Mouse (Mus musculus) kidney, embryonic 16.5 days (tissue): ENCODE data around the gene Mrtfa. TPM values are rescaled to one million over a fixed set of nuclear protein-coding genes. Genes with fewer than 3 reads are reported as not detected.

Source experiments
- ATAC-seq: fragments of 200-750 bp; cut with Nextera tagmentation; 2 replicates; pipeline ENCODE4 v1.8.0; 2017; ENCODE audit warnings: moderate TSS enrichment; ENCODE audit not compliant: low FRiP score, low TSS enrichment
- H3K27ac ChIP-seq: fragments of 300-500 bp; sonication (generic); 2 replicates; pipeline ENCODE4 v1.5.1; 2014; ENCODE audit warnings: low read length
- H3K27me3 ChIP-seq: fragments of 300-500 bp; sonication (generic); 2 replicates; pipeline ENCODE4 v1.6.1; 2014; ENCODE audit warnings: low read length, control low read depth, mixed read lengths; ENCODE audit not compliant: insufficient read depth
- H3K36me3 ChIP-seq: fragments of 300-500 bp; sonication (generic); 2 replicates; pipeline ENCODE4 v1.6.1; 2014; ENCODE audit warnings: low read length, control low read depth, mixed read lengths; ENCODE audit not compliant: insufficient read depth
- H3K4me1 ChIP-seq: fragments of 300-500 bp; sonication (generic); 2 replicates; pipeline ENCODE4 v1.6.1; 2014; ENCODE audit warnings: low read length, control low read depth, mixed read lengths; ENCODE audit not compliant: insufficient read depth
- H3K4me2 ChIP-seq: fragments of 300-500 bp; sonication (generic); replicated peaks from 2 replicates; pipeline ENCODE4 v1.6.1; 2014; ENCODE audit warnings: low read depth, low read length
- H3K4me3 ChIP-seq: fragments of 300-500 bp; sonication (generic); 2 replicates; pipeline ENCODE4 v1.5.1; 2014; ENCODE audit warnings: mild to moderate bottlenecking, low read length
- H3K9ac ChIP-seq: fragments of 300-500 bp; sonication (generic); replicated peaks from 2 replicates; pipeline ENCODE4 v1.6.1; 2014; ENCODE audit warnings: low read length
- H3K9me3 ChIP-seq: fragments of 300-500 bp; sonication (generic); 2 replicates; pipeline ENCODE4 v1.6.1; 2016; ENCODE audit warnings: low read length, control low read depth
- WGBS: fragments of 180-500 bp; shearing (Covaris S2); extraction: QIAGEN DNeasy Blood & Tissue Kit; methylation state at CpG from one replicate; pipeline ENCODE4 v1.1.7; 2014; 5-methylcytosine and 5-hydroxymethylcytosine counted together
- polyA plus RNA-seq: library from polyadenylated mRNA; unstranded; fragments of >200 nt; fragmentation: Nextera tagmentation; extraction: Ambion mirVana; gene quantifications from 2 replicates; pipeline ENCODE4 v1.2.1, GENCODE M21; 2015

Mrtfa gene
- polyA plus RNA-seq, 1 experiment from 2014 or later, result 22.6 TPM

DNA sequence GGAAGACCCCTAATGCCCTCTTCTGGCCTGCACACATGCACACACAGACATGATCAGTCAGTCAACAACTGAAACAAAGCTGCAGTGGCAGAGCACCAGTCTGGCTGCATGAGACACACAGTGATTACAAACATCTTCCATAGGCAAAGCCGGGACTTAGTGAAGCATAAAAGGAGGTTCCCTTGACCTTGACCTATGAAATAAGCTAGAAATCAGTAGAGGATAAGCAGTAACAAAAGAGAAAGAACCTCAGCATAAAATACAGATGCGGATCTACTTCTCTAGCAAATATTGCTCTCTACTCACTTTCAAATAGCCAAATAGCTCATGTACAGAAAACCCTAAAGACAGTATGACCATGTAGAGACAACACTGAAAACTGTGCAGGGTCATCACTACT is 68.5 kb downstream of the Mrtfa start:
- Histone ChIP-seq H3K4me2 (no peak overlapping the region), H3K4me3 (no peak overlapping the region), H3K9ac (no peak overlapping the region), H3K27me3 (no peaks in the 10 kb centered on the region), H3K27ac (no peak overlapping the region), H3K36me3 (no peaks in the 10 kb centered on the region), H3K4me1 (peaks cover 15% of the 10 kb centered on the region; the same call in 1 of the 2 replicates), H3K9me3 (no peaks in the 10 kb centered on the region)
- whole genome bisulfite sequencing, result 53% methylated on average over 2 of the region's 2 CpGs
- no peak for ATAC-seq

GRCm38 (mm10) chr15:81120946-81121345 is 69.6 kb downstream of the Mrtfa start:
- no peak overlapping the region for H3K4me2 ChIP-seq
- H3K36me3 ChIP-seq, result 0 out of 2 replicates have a peak, but pooled peaks cover 5% of the 10 kb centered on the region
- no peak for ATAC-seq
- H3K4me3 ChIP-seq, result no peak overlapping the region
- H3K9ac ChIP-seq, result no peak overlapping the region
- WGBS, result 66% methylated on average over 7 of the region's 7 CpGs
- H3K4me1 ChIP-seq, result peaks cover 15% of the 10 kb centered on the region; the same call in 1 of the 2 replicates
- H3K27me3 ChIP-seq, result no peaks in the 10 kb centered on the region
- no peak overlapping the region for H3K27ac ChIP-seq
- H3K9me3 ChIP-seq, result no peaks in the 10 kb centered on the region

- 66% methylated on average over 6 of the region's 6 CpGs for WGBS
These were observed 70.4 kb downstream of the Mrtfa start for GRCm38 (mm10) chr15:81120140-81120539.

DNA sequence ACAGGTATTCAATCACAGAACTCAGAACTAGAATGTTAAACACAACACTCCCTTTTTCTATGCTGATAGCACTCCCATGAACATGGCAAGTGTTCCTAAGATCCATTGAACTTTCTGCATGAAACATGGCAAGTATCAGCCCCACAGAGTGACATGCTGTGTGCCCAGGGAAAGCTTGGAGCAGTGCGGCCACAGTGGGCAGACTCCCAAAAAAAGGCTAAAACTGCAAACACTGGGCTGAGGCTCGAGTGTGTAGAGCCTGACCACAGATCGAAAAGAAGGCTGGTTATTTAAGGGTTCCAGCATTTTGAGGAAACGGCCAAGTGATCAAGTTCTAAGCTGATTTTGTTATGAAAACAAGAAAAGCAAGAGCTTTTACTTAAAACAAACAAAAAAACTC is 72.3 kb downstream of the Mrtfa start:
- H3K27ac ChIP-seq, result no peak overlapping the region
- 0 out of 2 replicates have a peak, but pooled peaks cover 5% of the 10 kb centered on the region for H3K36me3 ChIP-seq
- H3K9me3 ChIP-seq, result no peaks in the 10 kb centered on the region
- no peak overlapping the region for H3K4me2 ChIP-seq
- no peak overlapping the region for H3K9ac ChIP-seq
- H3K27me3 ChIP-seq, result no peaks in the 10 kb centered on the region
- H3K4me1 ChIP-seq, result peaks cover 15% of the 10 kb centered on the region; the same call in 1 of the 2 replicates
- no peak overlapping the region for H3K4me3 ChIP-seq
- WGBS, result 77% methylated on average over 4 of the region's 4 CpGs
- ATAC-seq, result no peak

More at GRCm38 (mm10) chr15:81120140-81120539, 70.4 kb downstream of the Mrtfa start:
- Histone ChIP-seq H3K4me1 (peaks cover 15% of the 10 kb centered on the region; the same call in 1 of the 2 replicates), H3K9ac (no peak overlapping the region), H3K9me3 (no peaks in the 10 kb centered on the region), H3K4me3 (no peak overlapping the region), H3K27me3 (no peaks in the 10 kb centered on the region), H3K4me2 (no peak overlapping the region), H3K36me3 (0 out of 2 replicates have a peak, but pooled peaks cover 5% of the 10 kb centered on the region), H3K27ac (no peak overlapping the region)
- ATAC-seq, result no peak

- whole genome bisulfite sequencing, result 63% methylated on average over 6 of the region's 6 CpGs
- peak; percentile 27; the same call in 1 of the 2 replicates for ATAC-seq
- Histone ChIP-seq H3K9me3 (no peaks in the 10 kb centered on the region), H3K27me3 (no peaks in the 10 kb centered on the region), H3K4me2 (no peak overlapping the region), H3K9ac (no peak overlapping the region), H3K4me3 (no peak overlapping the region), H3K27ac (peak overlapping the region; percentile 31), H3K4me1 (0 out of 2 replicates have a peak, but pooled peaks cover 4% of the 10 kb centered on the region), H3K36me3 (0 out of 2 replicates have a peak, but pooled peaks cover 5% of the 10 kb centered on the region)
These were observed 78.0 kb downstream of the Mrtfa start for GRCm38 (mm10) chr15:81112589-81112988.

DNA sequence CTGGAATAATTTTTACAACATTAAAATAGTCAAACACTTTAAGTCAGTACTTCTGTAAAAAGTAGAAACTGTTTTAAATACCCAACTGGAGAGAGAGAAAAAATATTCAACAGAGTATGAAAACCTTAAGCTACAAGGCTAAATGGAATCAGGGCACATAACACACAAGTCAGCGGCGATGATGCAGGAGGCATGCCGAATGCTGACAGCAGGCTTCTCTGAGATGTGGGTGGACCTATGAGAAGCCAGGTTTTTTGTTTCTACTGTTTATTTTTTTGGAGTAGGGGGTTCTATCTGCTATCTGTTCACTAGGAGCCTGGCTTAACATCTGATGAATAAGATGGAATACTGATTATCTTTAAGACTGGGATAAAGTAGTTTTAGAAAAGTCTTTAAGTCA is 80.2 kb downstream of the Mrtfa start:
- Histone ChIP-seq H3K4me1 (peaks cover 8% of the 10 kb centered on the region), H3K4me2 (no peak overlapping the region), H3K36me3 (no peaks in the 10 kb centered on the region), H3K4me3 (no peak overlapping the region), H3K27me3 (no peaks in the 10 kb centered on the region), H3K9me3 (no peaks in the 10 kb centered on the region), H3K9ac (no peak overlapping the region), H3K27ac (no peak overlapping the region)
- ATAC-seq, result no peak
- WGBS, result 73% methylated on average over 3 of the region's 3 CpGs

DNA sequence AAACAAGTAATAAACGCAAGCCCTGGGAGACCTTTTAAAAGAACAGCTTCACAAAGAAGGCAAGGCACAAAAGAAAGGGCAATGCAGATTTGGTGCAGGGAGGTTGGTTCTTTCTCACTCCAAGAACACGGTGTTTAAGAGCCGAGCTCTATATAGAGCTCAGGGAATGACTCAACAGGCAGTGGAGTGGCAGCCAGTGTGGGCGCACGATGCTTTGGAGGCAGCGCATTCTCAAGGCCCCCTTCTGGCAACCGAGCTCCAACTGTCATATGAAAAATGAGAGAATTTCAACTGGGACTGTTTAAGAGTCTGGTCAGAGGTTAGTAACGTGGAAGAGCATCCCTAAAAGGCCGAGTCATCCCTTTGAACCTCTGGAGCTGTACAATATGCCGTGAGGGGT is 84.6 kb downstream of the Mrtfa start:
- no peak for ATAC-seq
- 49% methylated on average over 10 of the region's 10 CpGs for WGBS
- H3K9me3 ChIP-seq, result no peaks in the 10 kb centered on the region
- no peak overlapping the region for H3K4me3 ChIP-seq
- no peak overlapping the region for H3K27ac ChIP-seq
- no peak overlapping the region for H3K4me2 ChIP-seq
- H3K9ac ChIP-seq, result no peak overlapping the region
- no peaks in the 10 kb centered on the region for H3K27me3 ChIP-seq
- H3K4me1 ChIP-seq, result peaks cover 21% of the 10 kb centered on the region
- H3K36me3 ChIP-seq, result no peaks in the 10 kb centered on the region

GRCm38 (mm10) chr15:81104585-81105259 is 85.8 kb downstream of the Mrtfa start:
- no peak overlapping the region for H3K9ac ChIP-seq
- H3K36me3 ChIP-seq, result no peaks in the 10 kb centered on the region
- peak; percentile 54; the same call in 1 of the 2 replicates for ATAC-seq
- peak overlapping the region; percentile 20; the same call in 1 of the 2 replicates for H3K27ac ChIP-seq
- no peaks in the 10 kb centered on the region for H3K27me3 ChIP-seq
- 39% methylated on average over 13 of the region's 13 CpGs for WGBS
- H3K4me2 ChIP-seq, result peak overlapping the region; percentile 41
- peaks cover 21% of the 10 kb centered on the region for H3K4me1 ChIP-seq
- no peaks in the 10 kb centered on the region for H3K9me3 ChIP-seq
- peak overlapping the region; percentile 16; the same call in 1 of the 2 replicates for H3K4me3 ChIP-seq

DNA sequence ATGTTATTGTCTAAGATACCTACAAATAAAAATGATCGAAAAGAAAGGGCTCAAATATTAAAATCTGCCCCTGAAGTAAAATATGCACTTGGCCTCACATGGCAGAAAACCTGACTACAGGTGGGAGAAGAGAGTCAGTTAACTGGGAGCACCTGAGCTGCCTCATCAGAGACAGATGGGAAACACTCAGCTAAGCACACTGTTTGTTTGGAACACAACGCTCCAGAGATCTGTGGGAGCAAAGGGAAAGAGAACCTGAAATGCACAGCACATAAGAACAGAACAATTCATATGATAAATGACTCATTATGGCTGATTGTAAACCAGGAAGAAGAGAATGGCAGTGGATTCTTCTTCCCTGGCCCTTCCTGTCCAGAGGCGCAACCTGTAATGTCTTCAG is 87.1 kb downstream of the Mrtfa start:
- Histone ChIP-seq H3K4me3 (no peak overlapping the region), H3K27ac (no peak overlapping the region), H3K36me3 (no peaks in the 10 kb centered on the region), H3K9me3 (no peaks in the 10 kb centered on the region), H3K9ac (no peak overlapping the region), H3K4me1 (peaks cover 21% of the 10 kb centered on the region), H3K27me3 (no peaks in the 10 kb centered on the region), H3K4me2 (no peak overlapping the region)
- WGBS, result 70% methylated on average over 3 of the region's 3 CpGs
- no peak for ATAC-seq

DNA sequence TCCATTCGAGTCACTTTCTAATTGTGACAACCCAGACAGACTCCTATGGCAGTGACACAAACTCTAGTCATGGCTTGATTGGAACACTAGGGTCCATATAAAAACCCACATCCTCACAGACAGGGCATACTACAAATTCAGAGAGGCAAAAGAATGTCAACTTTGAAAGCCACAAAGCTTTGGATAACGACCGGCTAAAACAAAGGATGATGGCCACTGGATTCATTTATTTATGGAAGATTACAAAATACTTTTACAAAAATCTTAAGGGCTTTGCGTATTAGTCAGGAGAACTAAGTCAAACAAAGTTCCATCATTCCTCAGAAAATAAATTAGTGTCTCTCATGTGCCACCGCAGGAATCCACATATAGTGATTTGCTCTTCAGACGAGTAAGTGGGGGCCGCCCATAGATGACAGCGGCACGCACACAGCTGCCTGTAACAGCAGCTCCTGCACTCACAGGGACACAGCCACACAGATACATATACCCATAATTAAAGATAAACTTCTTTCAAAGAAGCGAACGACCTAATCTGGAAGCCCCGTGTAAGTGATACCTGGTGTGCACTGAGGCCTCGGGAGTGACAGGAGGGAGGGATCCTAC is 88.2 kb downstream of the Mrtfa start:
- no peaks in the 10 kb centered on the region for H3K27me3 ChIP-seq
- WGBS, result 71% methylated on average over 13 of the region's 13 CpGs
- H3K4me1 ChIP-seq, result peaks cover 24% of the 10 kb centered on the region
- H3K9me3 ChIP-seq, result no peaks in the 10 kb centered on the region
- no peak overlapping the region for H3K4me3 ChIP-seq
- H3K27ac ChIP-seq, result no peak overlapping the region
- no peaks in the 10 kb centered on the region for H3K36me3 ChIP-seq
- no peak overlapping the region for H3K4me2 ChIP-seq
- no peak overlapping the region for H3K9ac ChIP-seq
- ATAC-seq, result no peak
